Mouse (Mus musculus) heart, adult 2 months (tissue): ENCODE results near the gene 1700056E22Rik.

Experiments used
- EP300 ChIP-seq: fragments of 200-500 bp; IDR thresholded peaks from 2 replicates; pipeline ENCODE4 v1.6.1; 2011; ENCODE audit warnings: low read depth, low read length, control low read depth; ENCODE audit not compliant: insufficient read depth
- POLR2A ChIP-seq: fragments of 200-500 bp; IDR thresholded peaks from 2 replicates; pipeline ENCODE4 v1.6.1; 2011; ENCODE audit warnings: mild to moderate bottlenecking, low read depth, low read length, control low read depth; ENCODE audit not compliant: insufficient read depth

- TF ChIP-seq POLR2A (no peak), EP300 (no peak)
These were observed 42.7 kb upstream of the 1700056E22Rik start for GRCm38 (mm10) chr1:184076756-184077155.
